Mouse (Mus musculus): Measurements from ENCODE around the gene Phactr1.

- no peak for TF ChIP-seq TAL1 (IDR thresholded peaks at IDR 0.05; ENCODE audit: low read length)
- no peak for TF ChIP-seq GATA1 (IDR thresholded peaks at IDR 0.05; ENCODE audit: low read length)
Observed at GRCm38 (mm10) chr13:42973561-42973960, 293.1 kb downstream of the Phactr1 start.

All from erythroblast, embryonic 14.5 days (primary cell).